Mouse (Mus musculus) G1E (cell line): ENCODE measurements around the gene Mme. TPM values are rescaled to one million over a fixed set of nuclear protein-coding genes. Genes with fewer than 3 reads are reported as not detected.

Experiments
- ATAC-seq: 2 replicates; pipeline ENCODE4 v1.8.0; 2016; ENCODE audit warnings: mild to moderate bottlenecking; ENCODE audit not compliant: insufficient number of reproducible peaks, poor library complexity, low FRiP score, severe bottlenecking; ENCODE audit errors: extremely low read depth
- DNase-seq: peaks from one replicate; pipeline ENCODE4 v3.0.0; 2012; ENCODE audit warnings: low spot score
- H3K27me3 ChIP-seq: 2 replicates; pipeline ENCODE4 v1.6.1; 2012; ENCODE audit warnings: mild to moderate bottlenecking, low read length, inconsistent platforms; ENCODE audit not compliant: insufficient read depth
- H3K36me3 ChIP-seq: replicated peaks from 2 replicates; pipeline ENCODE3; 2012; ENCODE audit warnings: mild to moderate bottlenecking, inconsistent platforms
- H3K4me1 ChIP-seq: 2 replicates; pipeline ENCODE4 v1.6.1; 2012; ENCODE audit warnings: low read depth, low read length, inconsistent platforms, mixed read lengths; ENCODE audit not compliant: insufficient read depth
- H3K4me3 ChIP-seq: 2 replicates; pipeline ENCODE4 v1.5.1; 2012; ENCODE audit warnings: low read depth, mild to moderate bottlenecking, inconsistent platforms, low read length, moderate library complexity, mixed read lengths
- H3K9me3 ChIP-seq: replicated peaks from 2 replicates; pipeline ENCODE4 v1.6.1; 2012; ENCODE audit warnings: inconsistent platforms
- CTCF ChIP-seq: IDR thresholded peaks from 2 replicates; pipeline ENCODE4 v1.5.1; 2012; ENCODE audit warnings: low read depth, low read length, inconsistent platforms, mixed read lengths
- GATA1 ChIP-seq: IDR thresholded peaks from 2 replicates; pipeline ENCODE4 v1.6.1; 2012; ENCODE audit warnings: borderline replicate concordance, low read length, inconsistent platforms, mixed read lengths
- GATA2 ChIP-seq: IDR thresholded peaks from 2 replicates; pipeline ENCODE4 v1.6.1; 2012; ENCODE audit warnings: low read depth, low read length, inconsistent platforms, borderline replicate concordance
- POLR2AphosphoS5 ChIP-seq: IDR thresholded peaks from 2 replicates; pipeline ENCODE4 v1.6.1; 2012; ENCODE audit warnings: low read depth, low read length, inconsistent platforms; ENCODE audit not compliant: insufficient replicate concordance
- TAL1 ChIP-seq: conservative IDR thresholded peaks from 2 replicates; pipeline ENCODE4 v1.6.1; 2012; ENCODE audit warnings: low read depth, low read length, inconsistent platforms, mixed read lengths
- polyA plus RNA-seq: library from polyadenylated mRNA; stranded (reverse); fragments of >175 nt; gene quantifications from 2 replicates; pipeline ENCODE4 v1.2.3, GENCODE M21; 2012
- total RNA-seq, 2 experiments: library from RNA; stranded (forward) in 1 of 2; stranded (reverse) in 1 of 2; fragments of 200-1000 nt in 1 of 2; fragments of >200 nt in 1 of 2; fragmentation: Nextera tagmentation in 1 of 2; gene quantifications; 2 replicates each; pipeline ENCODE4 v1.2.3; 2014 to 2017

The Mme gene
- total and polyA plus RNA-seq, 3 experiments = 0.11 TPM; not detected in 2

DNA sequence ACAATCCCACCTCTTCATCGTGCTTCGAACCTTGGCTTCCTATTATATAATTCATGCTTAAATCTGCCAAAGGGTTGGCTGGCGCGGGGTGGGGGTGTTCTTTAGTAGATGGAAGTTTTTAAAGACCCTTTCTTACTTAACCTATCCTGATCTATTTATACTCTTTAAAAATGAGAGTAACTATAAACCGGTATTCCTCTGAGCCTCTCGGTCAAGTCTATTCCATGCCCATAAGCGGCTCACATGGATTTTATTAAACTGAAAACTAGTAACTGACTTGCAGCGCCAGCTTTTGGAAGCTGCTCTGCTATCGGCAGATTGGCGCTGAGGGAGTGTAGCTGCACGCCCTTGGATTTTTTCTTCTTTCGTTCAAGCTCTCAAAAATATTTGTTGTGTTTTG, 55.1 kb downstream of the Mme start:
- no peak for DNase-seq
- Histone ChIP-seq H3K9me3 (peaks cover 10% of the 10 kb centered on the region), H3K27me3 (no peaks in the 10 kb centered on the region; the same call in 1 of the 2 replicates), H3K4me1 (no peaks in the 10 kb centered on the region), H3K36me3 (no peaks in the 10 kb centered on the region), H3K4me3 (no peak overlapping the region)
- no peak for TF ChIP-seq GATA2
- TF ChIP-seq GATA1 = no peak
- TF ChIP-seq TAL1 = no peak
- TF ChIP-seq CTCF = no peak
- TF ChIP-seq POLR2AphosphoS5 = no peak
- no peak for ATAC-seq

DNA sequence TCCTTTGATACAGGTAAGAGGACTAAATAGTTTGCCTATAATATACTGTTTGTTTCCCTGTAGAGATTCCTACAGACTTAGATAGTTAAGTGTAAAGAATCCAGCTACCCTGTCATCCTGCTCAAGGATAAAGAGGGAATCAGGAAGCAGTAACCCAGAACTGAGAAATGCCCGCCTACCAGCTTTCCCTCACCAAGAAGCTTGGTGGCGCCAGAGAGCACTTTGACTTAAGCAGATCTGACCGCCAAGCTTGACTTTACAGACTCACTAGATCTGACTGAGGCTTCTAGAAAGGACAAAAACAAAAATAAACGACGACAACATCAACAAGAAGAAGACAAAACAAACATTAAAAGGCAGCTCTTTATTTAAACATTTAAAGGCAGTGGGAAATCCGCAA, 56.5 kb downstream of the Mme start:
- TF ChIP-seq POLR2AphosphoS5 (no peak), TAL1 (no peak), CTCF (no peak), GATA1 (no peak), GATA2 (no peak)
- Histone ChIP-seq H3K4me1 (no peaks in the 10 kb centered on the region), H3K27me3 (no peaks in the 10 kb centered on the region; the same call in 1 of the 2 replicates), H3K36me3 (no peaks in the 10 kb centered on the region), H3K4me3 (no peak overlapping the region), H3K9me3 (peaks cover 10% of the 10 kb centered on the region)
- no peak for DNase-seq
- ATAC-seq = no peak

DNA sequence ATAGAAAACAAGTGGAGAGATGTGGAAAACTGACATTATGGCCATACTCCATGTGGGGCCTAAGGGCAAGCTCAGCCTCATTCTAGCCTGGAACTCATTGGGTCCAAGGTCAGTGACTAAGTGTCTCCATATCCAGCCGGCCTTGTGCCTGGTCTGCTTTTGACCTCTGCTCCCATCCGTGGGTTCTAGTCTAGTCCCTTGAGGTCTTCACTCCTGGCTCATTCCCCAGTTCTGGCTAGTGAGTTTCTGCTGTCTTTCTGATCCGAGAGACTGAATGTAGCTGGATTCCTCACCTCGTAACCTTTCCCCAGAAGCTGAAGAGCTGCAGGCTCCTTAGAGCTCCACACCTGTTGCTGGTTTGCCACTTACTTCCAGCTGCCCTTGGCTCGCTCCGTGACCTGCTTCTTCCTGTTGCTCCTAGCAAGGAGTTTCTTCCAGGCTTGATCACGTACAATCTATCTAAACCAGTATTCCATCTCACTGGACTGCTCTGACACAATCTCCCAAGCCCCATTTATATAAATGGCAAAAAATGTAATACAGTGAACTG, 73.9 kb downstream of the Mme start:
- Histone ChIP-seq H3K27me3 (no peaks in the 10 kb centered on the region), H3K4me1 (no peaks in the 10 kb centered on the region), H3K9me3 (peaks cover 8% of the 10 kb centered on the region; the same call in 1 of the 2 replicates), H3K36me3 (no peaks in the 10 kb centered on the region), H3K4me3 (no peak overlapping the region)
- no peak for TF ChIP-seq GATA2
- TF ChIP-seq CTCF = no peak
- no peak for TF ChIP-seq GATA1
- no peak for TF ChIP-seq TAL1
- TF ChIP-seq POLR2AphosphoS5 = no peak
- no peak for DNase-seq
- ATAC-seq = no peak

DNA sequence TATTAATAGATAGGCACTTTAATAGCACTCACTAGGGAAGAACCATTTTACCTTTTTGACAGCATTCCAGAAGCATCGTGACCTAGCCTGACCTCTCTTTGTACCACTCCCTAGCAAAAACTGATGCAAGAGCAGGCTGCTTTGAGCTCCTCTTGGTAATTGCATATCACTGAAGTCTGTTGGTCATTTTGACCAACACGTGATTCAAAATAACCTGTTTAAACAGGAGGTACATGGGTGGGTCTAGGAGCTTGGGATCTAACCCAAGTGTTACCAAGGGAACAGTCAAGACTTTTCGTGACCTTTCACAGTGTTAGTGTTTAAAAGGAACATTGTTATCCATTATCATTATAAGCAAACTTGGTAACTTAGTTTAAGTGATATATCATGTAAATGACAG, 76.2 kb downstream of the Mme start:
- no peak for ATAC-seq
- no peaks in the 10 kb centered on the region for H3K36me3 ChIP-seq
- H3K4me3 ChIP-seq = no peak overlapping the region
- no peaks in the 10 kb centered on the region for H3K4me1 ChIP-seq
- no peak for DNase-seq
- no peaks in the 10 kb centered on the region for H3K27me3 ChIP-seq
- no peaks in the 10 kb centered on the region; the same call in 1 of the 2 replicates for H3K9me3 ChIP-seq
- no peak for TF ChIP-seq CTCF
- no peak for TF ChIP-seq POLR2AphosphoS5
- no peak for TF ChIP-seq GATA2
- TF ChIP-seq TAL1 = no peak
- no peak for TF ChIP-seq GATA1

DNA sequence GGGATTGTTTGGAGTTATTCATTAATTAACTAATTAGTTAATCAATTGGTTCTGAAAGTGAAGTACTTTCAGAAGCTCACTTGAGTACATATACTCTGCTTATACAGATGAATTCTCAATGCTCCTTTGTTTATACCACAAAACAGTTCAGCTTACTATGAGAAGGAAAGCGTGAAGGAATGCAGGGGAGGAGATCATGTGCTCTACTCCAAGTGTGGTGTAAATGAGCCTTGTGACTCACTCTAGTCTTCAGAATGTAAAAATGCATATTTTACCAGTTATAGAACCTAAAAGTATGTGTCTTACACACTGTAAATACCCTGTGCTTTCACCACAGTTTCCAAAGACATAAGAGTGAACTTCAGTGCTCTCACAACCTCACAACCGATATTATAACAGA, 84.3 kb downstream of the Mme start:
- Histone ChIP-seq H3K27me3 (no peaks in the 10 kb centered on the region), H3K4me1 (no peaks in the 10 kb centered on the region), H3K9me3 (no peaks in the 10 kb centered on the region), H3K36me3 (no peaks in the 10 kb centered on the region), H3K4me3 (no peak overlapping the region)
- TF ChIP-seq TAL1 (no peak), GATA2 (no peak), CTCF (no peak), GATA1 (no peak), POLR2AphosphoS5 (no peak)
- ATAC-seq = no peak
- no peak for DNase-seq

DNA sequence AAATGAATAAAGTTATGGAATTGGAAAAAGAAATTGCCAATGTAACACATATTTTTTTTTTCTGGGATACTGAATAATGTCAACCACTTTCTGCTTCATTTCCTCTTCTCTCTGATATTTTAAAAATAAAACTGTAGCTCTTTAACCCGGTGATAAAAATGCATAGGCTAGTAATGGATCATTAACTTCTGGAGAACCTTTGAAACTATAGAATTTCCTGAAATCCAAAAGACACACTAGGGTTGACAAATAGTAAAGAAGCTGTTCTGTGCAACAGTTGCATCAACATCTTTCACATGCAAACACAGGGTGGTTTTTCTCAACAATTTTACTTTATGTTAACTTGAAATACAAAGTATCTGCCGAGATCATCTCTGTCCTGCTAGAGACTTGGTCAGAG, 98.8 kb downstream of the Mme start:
- DNase-seq = no peak
- no peak overlapping the region for H3K4me3 ChIP-seq
- H3K27me3 ChIP-seq = no peaks in the 10 kb centered on the region
- no peak for TF ChIP-seq GATA1
- no peak for TF ChIP-seq GATA2
- TF ChIP-seq CTCF = no peak
- TF ChIP-seq TAL1 = no peak
- no peak for TF ChIP-seq POLR2AphosphoS5
- no peak for ATAC-seq
- no peaks in the 10 kb centered on the region for H3K36me3 ChIP-seq
- H3K4me1 ChIP-seq = no peaks in the 10 kb centered on the region
- 0 out of 2 replicates have a peak, but pooled peaks cover 4% of the 10 kb centered on the region for H3K9me3 ChIP-seq
